Mouse (Mus musculus): ENCODE data around the gene Ube2cbp. TPM values are rescaled to one million over a fixed set of nuclear protein-coding genes. Genes with fewer than 3 reads are reported as not detected.
A peak's percentile ranks its signal among the peaks of the same experiment; 100 is the strongest.

Ube2cbp gene
- 2.2 TPM in 2 replicates for polyA plus RNA-seq (2012; rRNA removed)

DNA sequence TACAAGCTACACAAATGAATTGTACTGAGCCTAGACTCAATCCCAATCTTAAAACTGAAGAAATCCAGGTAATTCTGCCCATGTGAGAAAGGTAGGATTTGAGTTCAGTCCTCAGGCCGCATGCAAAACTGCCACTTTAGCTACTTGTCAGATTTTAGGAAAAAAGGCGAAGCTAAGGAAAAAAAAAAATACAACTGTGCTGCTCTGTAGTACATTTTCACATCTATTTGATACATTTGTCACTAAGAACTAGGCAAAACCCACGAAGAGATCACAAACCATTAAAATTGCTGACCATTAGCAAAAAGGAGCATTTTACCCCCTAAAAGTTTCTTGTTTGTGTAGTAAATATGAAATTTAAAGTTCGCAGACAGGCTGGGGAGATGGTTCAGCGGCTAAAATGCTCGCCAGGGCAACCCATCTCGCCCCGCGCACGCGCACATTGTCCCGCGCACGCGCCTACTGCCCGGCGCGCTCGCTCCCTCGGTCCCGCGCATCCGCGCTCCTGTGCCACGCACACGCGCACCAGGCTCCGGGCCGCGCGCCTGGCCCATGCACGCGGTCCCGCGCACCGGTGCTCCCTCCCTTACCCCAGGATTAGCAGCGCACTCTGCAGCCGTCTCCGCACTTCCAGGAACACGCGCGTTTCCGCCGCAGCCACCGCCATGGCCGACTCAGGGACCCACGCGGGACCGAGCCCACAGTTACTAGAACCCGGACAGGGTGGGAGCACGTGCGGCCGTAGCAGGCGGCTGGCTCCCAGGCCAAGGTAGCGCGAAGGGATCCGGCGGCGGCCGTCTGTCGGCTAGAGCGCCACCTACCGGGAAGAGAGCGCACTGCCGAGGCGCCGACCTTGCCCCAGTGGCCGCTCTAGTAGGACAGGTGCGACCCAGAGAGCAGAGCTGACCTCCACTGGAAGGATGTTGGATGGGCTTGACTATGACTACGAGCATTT is at the start of gene Ube2cbp:
TSS of gene Ube2cbp (minus strand) at position 800 of the 955 bp plus-strand sequence.
- Histone ChIP-seq H3K27ac (ENCODE audit: insufficient read depth, low read length) (peak within 1 kb of the TSS; percentile 77), H3K4me1 (ENCODE audit: control insufficient read depth, insufficient read depth, low read length) (no peaks in the 10 kb centered on the region; the same call in 1 of the 2 replicates), H3K4me3 (ENCODE audit: insufficient read depth, low read length) (peak within 1 kb of the TSS; percentile 62)
- TF ChIP-seq CTCF (IDR thresholded peaks at IDR 0.05; ENCODE audit: extremely low read depth, insufficient read depth, low read length) (peak; percentile 45), POLR2A (IDR thresholded peaks at IDR 0.05; ENCODE audit: extremely low read depth, insufficient read depth, low read length) (peak; percentile 48; the same call in 1 of the 2 replicates)

DNA sequence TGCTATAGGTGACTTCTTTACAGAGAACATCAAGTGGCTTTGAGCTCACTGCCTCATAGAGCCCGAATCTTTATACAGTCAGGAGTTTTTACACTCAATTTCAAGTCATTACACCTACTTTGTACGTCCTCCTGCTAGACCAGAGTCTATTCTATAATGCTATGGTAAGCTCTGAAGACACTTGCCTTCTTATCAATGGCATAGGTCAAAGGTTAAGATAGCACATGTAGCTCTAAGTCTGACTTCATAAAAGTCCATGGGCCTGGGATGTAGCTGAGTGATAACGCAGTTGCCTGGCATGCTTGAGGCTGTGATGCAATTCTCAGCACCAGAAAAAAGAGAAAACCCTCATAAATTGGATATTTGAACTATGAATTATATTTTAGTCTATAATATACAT is 49.6 kb upstream of the Ube2cbp start:
- TF ChIP-seq CTCF (IDR thresholded peaks at IDR 0.05; ENCODE audit: extremely low read depth, insufficient read depth, low read length) (no peak), POLR2A (IDR thresholded peaks at IDR 0.05; ENCODE audit: extremely low read depth, insufficient read depth, low read length) (no peak)
- no peak overlapping the region for H3K27ac ChIP-seq (ENCODE audit: insufficient read depth, low read length)
- no peak overlapping the region for H3K4me3 ChIP-seq (ENCODE audit: insufficient read depth, low read length)
- no peaks in the 10 kb centered on the region for H3K4me1 ChIP-seq (ENCODE audit: control insufficient read depth, insufficient read depth, low read length)

- Histone ChIP-seq H3K4me1 (ENCODE audit: control insufficient read depth, insufficient read depth, low read length) (no peaks in the 10 kb centered on the region), H3K4me3 (ENCODE audit: insufficient read depth, low read length) (no peak overlapping the region), H3K27ac (ENCODE audit: insufficient read depth, low read length) (no peak overlapping the region)
- TF ChIP-seq CTCF (IDR thresholded peaks at IDR 0.05; ENCODE audit: extremely low read depth, insufficient read depth, low read length): no peak
- TF ChIP-seq POLR2A (IDR thresholded peaks at IDR 0.05; ENCODE audit: extremely low read depth, insufficient read depth, low read length): no peak
Observed at GRCm38 (mm10) chr9:86513733-86514132, 49.0 kb upstream of the Ube2cbp start.

GRCm38 (mm10) chr9:86507437-86507836 is 42.7 kb upstream of the Ube2cbp start:
- no peak overlapping the region for H3K4me3 ChIP-seq (ENCODE audit: insufficient read depth, low read length)
- H3K4me1 ChIP-seq (ENCODE audit: control insufficient read depth, insufficient read depth, low read length): no peaks in the 10 kb centered on the region
- no peak for TF ChIP-seq POLR2A (IDR thresholded peaks at IDR 0.05; ENCODE audit: extremely low read depth, insufficient read depth, low read length)
- TF ChIP-seq CTCF (IDR thresholded peaks at IDR 0.05; ENCODE audit: extremely low read depth, insufficient read depth, low read length): no peak
- H3K27ac ChIP-seq (ENCODE audit: insufficient read depth, low read length): no peak overlapping the region

GRCm38 (mm10) chr9:86499083-86499482 is 34.3 kb upstream of the Ube2cbp start:
- no peak for TF ChIP-seq POLR2A (IDR thresholded peaks at IDR 0.05; ENCODE audit: extremely low read depth, insufficient read depth, low read length)
- no peaks in the 10 kb centered on the region for H3K4me1 ChIP-seq (ENCODE audit: control insufficient read depth, insufficient read depth, low read length)
- H3K4me3 ChIP-seq (ENCODE audit: insufficient read depth, low read length): no peak overlapping the region
- no peak overlapping the region for H3K27ac ChIP-seq (ENCODE audit: insufficient read depth, low read length)

DNA sequence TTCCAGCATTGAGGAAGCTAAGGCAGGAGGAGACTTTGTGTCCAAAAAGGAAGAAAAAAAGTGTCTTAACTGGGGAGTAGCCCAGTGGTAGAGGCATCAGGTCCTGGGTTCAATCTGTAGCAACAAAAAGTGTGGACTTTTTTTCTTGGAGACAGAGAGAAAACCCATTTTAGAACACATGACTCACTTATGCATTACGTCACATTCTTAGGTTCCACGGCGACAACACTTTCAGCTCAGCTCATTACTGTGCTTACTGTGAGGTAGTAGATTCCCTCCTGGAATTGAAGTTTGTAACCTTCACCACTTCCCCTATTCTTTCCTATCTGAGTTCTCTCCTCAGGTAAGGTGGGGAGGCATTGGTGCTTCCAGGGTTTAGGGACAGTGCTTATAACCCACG is 31.5 kb upstream of the Ube2cbp start:
- Histone ChIP-seq H3K4me3 (ENCODE audit: insufficient read depth, low read length) (no peak overlapping the region), H3K4me1 (ENCODE audit: control insufficient read depth, insufficient read depth, low read length) (no peaks in the 10 kb centered on the region), H3K27ac (ENCODE audit: insufficient read depth, low read length) (no peak overlapping the region)
- no peak for TF ChIP-seq POLR2A (IDR thresholded peaks at IDR 0.05; ENCODE audit: extremely low read depth, insufficient read depth, low read length)
- TF ChIP-seq CTCF (IDR thresholded peaks at IDR 0.05; ENCODE audit: extremely low read depth, insufficient read depth, low read length): no peak

DNA sequence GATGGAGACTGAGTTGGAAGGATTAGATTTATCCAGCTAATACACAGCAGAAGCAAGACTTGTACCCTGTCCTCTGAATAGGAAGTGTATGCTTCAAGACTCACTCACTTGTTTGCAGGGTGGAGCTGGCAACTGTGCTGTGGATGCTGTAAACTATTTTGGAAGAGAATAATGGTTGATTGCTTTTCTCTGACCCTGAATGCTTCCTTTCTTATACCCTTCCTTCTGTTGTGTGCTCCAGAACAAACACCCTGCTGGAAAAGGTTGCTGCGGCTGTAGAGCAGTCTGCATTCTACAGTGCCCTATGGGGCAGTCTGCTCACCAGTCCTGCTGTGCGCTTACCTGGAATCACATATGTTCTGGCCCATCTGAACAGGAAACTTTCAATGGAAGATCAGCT is 27.0 kb upstream of the Ube2cbp start:
- Histone ChIP-seq H3K4me3 (ENCODE audit: insufficient read depth, low read length) (no peak overlapping the region), H3K27ac (ENCODE audit: insufficient read depth, low read length) (no peak overlapping the region)
- TF ChIP-seq POLR2A (IDR thresholded peaks at IDR 0.05; ENCODE audit: extremely low read depth, insufficient read depth, low read length) (no peak), CTCF (IDR thresholded peaks at IDR 0.05; ENCODE audit: extremely low read depth, insufficient read depth, low read length) (no peak)

GRCm38 (mm10) chr9:86482236-86482635 is 17.5 kb upstream of the Ube2cbp start:
- Histone ChIP-seq H3K4me3 (ENCODE audit: insufficient read depth, low read length) (no peak overlapping the region), H3K4me1 (ENCODE audit: control insufficient read depth, insufficient read depth, low read length) (no peaks in the 10 kb centered on the region), H3K27ac (ENCODE audit: insufficient read depth, low read length) (no peak overlapping the region)
- TF ChIP-seq POLR2A (IDR thresholded peaks at IDR 0.05; ENCODE audit: extremely low read depth, insufficient read depth, low read length) (no peak), CTCF (IDR thresholded peaks at IDR 0.05; ENCODE audit: extremely low read depth, insufficient read depth, low read length) (no peak)

More for the DNA sequence above, 27.0 kb upstream of the Ube2cbp start:
- H3K4me1 ChIP-seq (ENCODE audit: control insufficient read depth, insufficient read depth, low read length): no peaks in the 10 kb centered on the region

DNA sequence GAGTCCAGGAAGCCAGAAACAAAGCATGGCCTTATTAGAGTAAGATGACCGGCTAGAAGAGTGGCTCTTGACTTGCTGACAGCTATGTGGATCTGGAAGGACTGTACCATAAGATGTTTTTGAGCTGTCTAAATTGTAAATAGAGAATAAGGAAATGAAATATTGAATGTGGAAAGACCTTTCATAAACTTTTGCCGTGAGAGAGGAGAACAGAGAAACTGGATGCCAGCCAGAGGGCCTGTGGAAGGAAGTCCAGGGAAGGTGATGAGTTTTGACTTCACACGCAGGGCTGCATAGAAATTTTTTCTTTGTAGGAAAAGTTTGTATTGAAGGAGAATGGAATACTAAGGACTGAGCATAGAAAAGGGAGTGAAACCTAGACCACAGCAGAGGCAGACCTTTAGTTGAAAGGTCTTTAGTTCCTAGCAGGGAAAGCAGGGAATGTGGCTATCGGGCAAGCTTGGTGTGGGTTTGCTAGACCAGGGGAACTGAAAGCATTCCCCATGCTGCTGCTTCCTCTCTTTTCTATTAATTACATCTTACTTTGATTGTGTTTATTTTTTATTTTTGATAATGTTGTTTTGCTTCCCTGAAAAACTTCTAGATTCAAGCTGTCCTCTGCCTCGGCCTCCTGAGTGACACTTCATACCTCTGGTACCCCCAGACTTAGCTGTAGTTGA is 13.8 kb upstream of the Ube2cbp start:
- Histone ChIP-seq H3K4me1 (ENCODE audit: control insufficient read depth, insufficient read depth, low read length) (peaks cover 6% of the 10 kb centered on the region), H3K27ac (ENCODE audit: insufficient read depth, low read length) (no peak overlapping the region), H3K4me3 (ENCODE audit: insufficient read depth, low read length) (no peak overlapping the region)
- TF ChIP-seq CTCF (IDR thresholded peaks at IDR 0.05; ENCODE audit: extremely low read depth, insufficient read depth, low read length) (no peak), POLR2A (IDR thresholded peaks at IDR 0.05; ENCODE audit: extremely low read depth, insufficient read depth, low read length) (no peak)
